Mouse (Mus musculus): Measurements from ENCODE around the gene Mfap1b.
"Not testable (repeated sequence)": the region's sequence is repeated elsewhere in the genome, so short reads cannot be mapped to it uniquely, and the experiment has no call there.

- not testable (repeated sequence) for TF ChIP-seq CTCF (IDR thresholded peaks at IDR 0.05; ENCODE audit: low read depth, low read length); POLR2A (IDR thresholded peaks at IDR 0.05; ENCODE audit: borderline replicate concordance, low read depth, low read length)
Measured at GRCm38 (mm10) chr2:121472783-121473182, 1.1 kb downstream of the Mfap1b start.

All from bone marrow macrophage, adult 2 months (primary cell).